Comparison of ENCODE assay signal across 9 mouse cellular contexts in genomic region chr4:142095513-142096241, GRCm38 (mm10). TPM values are rescaled to one million over a fixed set of nuclear protein-coding genes. Genes with fewer than 3 reads are reported as not detected.
DNase-seq lines count a peak whose midpoint lies in the region; ATAC-seq and TF ChIP-seq lines count a peak whose summit lies in the region.
"Had no signal": no experiment of that assay in that cellular context is flagged by ENCODE, and none has a peak within 500 bp of the region (broad histone marks: within the 10 kb centered on the region; RNA-seq: fewer than 3 reads in every experiment).

No protein-coding gene starts in this region.

- H3K27me3 ChIP-seq in kidney, embryonic 15.5 days = no peaks in the 10 kb centered on the region

- H3K36me3 ChIP-seq in kidney, embryonic 15.5 days = no peaks in the 10 kb centered on the region
- H3K36me3 ChIP-seq: G1E had no signal

- 31% methylated on average over 15 of the region's 15 CpGs for WGBS in kidney, embryonic 15.5 days

- peak overlapping the region; percentile 71 for H3K27ac ChIP-seq in kidney, embryonic 15.5 days

- ATAC-seq in kidney, embryonic 15.5 days (replicated peaks; ENCODE audit: low FRiP score) = peak; percentile 63

- no peak overlapping the region for H3K4me3 ChIP-seq in kidney, embryonic 15.5 days (replicated peaks)

- 0 out of 2 replicates have a peak overlapping the region, but pooled peaks have one; percentile 12 for H3K4me2 ChIP-seq in kidney, embryonic 15.5 days

- DNase-seq in left cerebral cortex, postnatal 4 days = peak; percentile 96
- DNase-seq in left cerebral cortex, adult 11 months (ENCODE audit: low spot score) = no peak
- peak; percentile 77 for DNase-seq in brain, embryonic 14.5 days (ENCODE audit: low read depth)
- DNase-seq in gastrocnemius, postnatal 14 days = peak; percentile 92
- DNase-seq in skeletal muscle tissue, adult 2 months (ENCODE audit: low read depth, low spot score) = peak; percentile 90
- no peak for DNase-seq in liver
- DNase-seq in frontal cortex, postnatal 25 days (ENCODE audit: low spot score in 2 of 2) = no peak

- no peak for TF ChIP-seq CTCF in brain, embryonic 14.5 days (IDR thresholded peaks at IDR 0.05; ENCODE audit: borderline replicate concordance, extremely low read depth, insufficient read depth, insufficient read length)

- TF ChIP-seq POLR2A in brain, embryonic 14.5 days (IDR thresholded peaks at IDR 0.05; ENCODE audit: borderline replicate concordance, extremely low read depth, insufficient read depth, insufficient read length, poor library complexity, severe bottlenecking) = no peak

- H3K9ac ChIP-seq in kidney, embryonic 15.5 days = no peak overlapping the region

- peaks cover 28% of the 10 kb centered on the region for H3K4me1 ChIP-seq in kidney, embryonic 15.5 days

- intact Hi-C loops in left cerebral cortex, postnatal 4 days (cut with DNase I) = loop anchor here (5.0 kb wide), 1 partner anchor 88 kb away; no protein-coding TSS in a partner anchor
- intact Hi-C loops in gastrocnemius, postnatal 14 days (cut with DNase I; ENCODE audit: low total_unique reads) = no loop called here

- H3K9me3 ChIP-seq in kidney, embryonic 15.5 days (replicated peaks) = no peaks in the 10 kb centered on the region

RNA-seq across cellular contexts. Expression of gene Tmem51, which starts 11.6 kb away (rescaled TPM):
- total RNA-seq in left cerebral cortex, postnatal 4 days (2021) = 1 to 10 TPM; 5.2 to 5.5 TPM
- 4.9 and 6.1 TPM in 2 replicates for polyA plus RNA-seq in brain, embryonic 14.5 days (2012; rRNA removed)
- 1 to 10 TPM; 2.5 to 2.8 TPM for total RNA-seq in gastrocnemius, postnatal 14 days (2021)
- 29.1 and 29.5 TPM in 2 replicates for polyA plus RNA-seq in kidney, embryonic 15.5 days (2015; fragmentation: Nextera tagmentation; extraction: Ambion mirVana)
- polyA plus RNA-seq: G1E had no signal

Comparison
In these comparisons a context has a peak if more than half of its experiments do, and no peak if none do; other contexts are left out.
1. DNase-seq: peak in left cerebral cortex, postnatal 4 days (single experiment), brain, embryonic 14.5 days (single experiment), gastrocnemius, postnatal 14 days (single experiment) and skeletal muscle tissue, adult 2 months (single experiment); none in left cerebral cortex, adult 11 months (single experiment), liver (single experiment) and frontal cortex, postnatal 25 days (0 of 2).